Mouse (Mus musculus) erythroblast, embryonic 14.5 days (primary cell): ENCODE measurements around the gene Gm26566.

Source experiments
- GATA1 ChIP-seq: IDR thresholded peaks from 2 replicates; pipeline ENCODE4 v1.6.1; 2012; ENCODE audit warnings: low read length, inconsistent platforms, mixed read lengths
- TAL1 ChIP-seq: IDR thresholded peaks from 3 replicates; pipeline ENCODE4 v1.6.1; 2012; ENCODE audit warnings: low read length, inconsistent platforms, mixed read lengths

DNA sequence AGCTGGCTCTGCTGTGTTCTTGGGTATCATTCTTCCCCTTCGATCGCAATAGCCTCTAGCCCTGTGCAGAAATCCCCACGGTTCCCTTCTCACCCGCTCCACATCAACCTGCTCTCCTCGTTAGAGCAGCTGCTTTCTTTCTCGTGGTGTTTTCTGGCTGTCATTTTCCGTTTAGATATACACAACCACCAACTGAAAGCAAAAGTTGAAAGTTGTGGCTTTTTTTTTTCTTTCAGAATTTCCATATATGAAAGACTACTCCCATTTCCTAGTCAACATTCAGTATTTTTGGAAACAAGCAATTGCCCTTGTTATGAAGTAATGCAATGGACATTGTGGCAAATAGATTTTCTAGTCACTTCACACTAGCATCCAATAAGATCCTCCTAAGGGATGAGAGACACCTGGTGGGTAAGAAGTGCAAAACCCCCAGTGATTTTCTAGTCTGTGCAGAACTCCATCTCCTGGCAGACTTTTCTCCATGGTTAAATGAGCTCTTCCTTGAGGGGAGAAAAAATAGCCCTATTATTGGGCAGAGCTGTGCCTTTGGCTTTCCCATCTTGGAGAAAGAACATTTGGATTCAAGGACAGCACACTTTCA is 21.3 kb downstream of the Gm26566 start:
- TF ChIP-seq GATA1 (no peak), TAL1 (no peak)
